Comparison of ENCODE assay signal across 16 mouse cellular contexts in the genomic region with DNA sequence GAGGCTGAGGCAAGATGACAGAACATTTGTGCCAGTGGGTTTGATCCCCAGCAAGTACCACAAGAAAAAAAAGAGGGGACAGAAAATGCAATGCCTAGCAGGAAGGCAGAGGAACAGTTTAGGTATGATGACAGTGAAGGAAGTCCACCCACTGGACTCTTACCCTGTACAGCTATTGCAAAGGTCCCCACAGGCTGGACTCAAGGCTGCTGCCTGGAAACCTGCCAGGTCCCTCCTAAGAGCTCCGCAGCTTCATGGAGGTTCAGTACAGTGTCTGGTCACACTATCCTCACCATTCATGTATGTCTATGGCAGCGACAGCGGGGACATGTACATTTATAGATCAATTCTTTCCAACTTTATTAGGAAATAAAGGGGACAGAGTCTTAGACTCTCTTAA. TPM values are rescaled to one million over a fixed set of nuclear protein-coding genes. Genes with fewer than 3 reads are reported as not detected.
DNase-seq lines count a peak whose midpoint lies in the region; ATAC-seq and TF ChIP-seq lines count a peak whose summit lies in the region.
"Had no signal": no experiment of that assay in that cellular context is flagged by ENCODE, and none has a peak within 500 bp of the region (broad histone marks: within the 10 kb centered on the region; RNA-seq: fewer than 3 reads in every experiment).

No protein-coding gene starts in this region.

- no peak overlapping the region for H3K27ac ChIP-seq in liver, postnatal 0 days (ENCODE audit: low read depth)
- H3K27ac ChIP-seq in liver, embryonic 11.5 days (ENCODE audit: low read depth, low read length) = no peak overlapping the region
- H3K27ac ChIP-seq: embryonic facial prominence, embryonic 15.5 days; hindbrain, embryonic 15.5 days; left cerebral cortex, adult 2 months; limb, embryonic 12.5 days; lung, embryonic 15.5 days; neural tube, embryonic 12.5 days had no signal

- no peak overlapping the region for H3K9ac ChIP-seq in liver, postnatal 0 days (replicated peaks)
- no peak overlapping the region for H3K9ac ChIP-seq in liver, embryonic 11.5 days (ENCODE audit: low read depth, low read length)
- H3K9ac ChIP-seq: embryonic facial prominence, embryonic 15.5 days; hindbrain, embryonic 15.5 days; limb, embryonic 12.5 days; lung, embryonic 15.5 days; neural tube, embryonic 12.5 days had no signal

- H3K9me3 ChIP-seq in liver, postnatal 0 days (ENCODE audit: low read length) = no peaks in the 10 kb centered on the region
- H3K9me3 ChIP-seq in liver, embryonic 11.5 days (ENCODE audit: control insufficient read depth, low read length) = no peaks in the 10 kb centered on the region
- H3K9me3 ChIP-seq: embryonic facial prominence, embryonic 15.5 days; G1E; hindbrain, embryonic 15.5 days; limb, embryonic 12.5 days; lung, embryonic 15.5 days; neural tube, embryonic 12.5 days had no signal

- H3K4me2 ChIP-seq in liver, postnatal 0 days (ENCODE audit: low read depth, low read length) = no peak overlapping the region
- H3K4me2 ChIP-seq in liver, embryonic 11.5 days = no peak overlapping the region
- H3K4me2 ChIP-seq: embryonic facial prominence, embryonic 15.5 days; hindbrain, embryonic 15.5 days; limb, embryonic 12.5 days; lung, embryonic 15.5 days; neural tube, embryonic 12.5 days had no signal

- no peak overlapping the region for H3K4me3 ChIP-seq in liver, postnatal 0 days (ENCODE audit: low read depth, low read length)
- H3K4me3 ChIP-seq in liver, embryonic 11.5 days (ENCODE audit: low read depth, low read length) = no peak overlapping the region
- H3K4me3 ChIP-seq: embryonic facial prominence, embryonic 15.5 days; hindbrain, embryonic 15.5 days; left cerebral cortex, adult 2 months; limb, embryonic 12.5 days; lung, embryonic 15.5 days; megakaryocyte, embryonic 14.5 days; neural tube, embryonic 12.5 days had no signal

- peaks cover 10% of the 10 kb centered on the region; the same call in 1 of the 2 replicates for H3K4me1 ChIP-seq in liver, postnatal 0 days (ENCODE audit: insufficient read depth)
- H3K4me1 ChIP-seq in liver, embryonic 11.5 days (replicated peaks; ENCODE audit: control insufficient read depth, insufficient read depth, low read length) = no peaks in the 10 kb centered on the region
- H3K4me1 ChIP-seq: lung, embryonic 15.5 days had no signal

- TF ChIP-seq CTCF in liver, postnatal 0 days (IDR thresholded peaks at IDR 0.05; ENCODE audit: low read depth) = no peak

- no peaks in the 10 kb centered on the region for H3K27me3 ChIP-seq in liver, postnatal 0 days (ENCODE audit: insufficient read depth, low read length)
- no peaks in the 10 kb centered on the region for H3K27me3 ChIP-seq in liver, embryonic 11.5 days (replicated peaks; ENCODE audit: control insufficient read depth, insufficient read depth, low read length)
- H3K27me3 ChIP-seq: embryonic facial prominence, embryonic 15.5 days; hindbrain, embryonic 15.5 days; limb, embryonic 12.5 days; lung, embryonic 15.5 days; megakaryocyte, embryonic 14.5 days; neural tube, embryonic 12.5 days had no signal

- DNase-seq in frontal cortex, adult 2 months (ENCODE audit: extremely low spot score in 1 of 2, low spot score in 1 of 2) = no peak
- DNase-seq in liver, postnatal 0 days = peak; percentile 48
- no peak for DNase-seq in liver, embryonic 11.5 days (ENCODE audit: low spot score)
- peak; percentile 70 to 72 for DNase-seq in kidney, adult 8-10 months
- DNase-seq in left cerebral cortex, adult 18-20 months (ENCODE audit: low spot score in 2 of 2) = no peak
- DNase-seq in lung, postnatal 36 days = no peak
- DNase-seq: cerebellum, adult 11 months had no signal

- ATAC-seq in frontal cortex, adult (ENCODE audit: low TSS enrichment) = 0 out of 2 replicates have a peak, but pooled peaks have one; percentile 8
- peak; percentile 49; the same call in 1 of the 2 replicates for ATAC-seq in liver, postnatal 0 days
- no peak for ATAC-seq in liver, embryonic 11.5 days (replicated peaks; ENCODE audit: low FRiP score)

- WGBS in liver, postnatal 0 days (ENCODE audit: insufficient replicate concordance) = 71% methylated on average over 3 of the region's 3 CpGs
- WGBS in liver, embryonic 11.5 days = 91% methylated on average over 3 of the region's 3 CpGs

- peaks cover 7% of the 10 kb centered on the region for H3K36me3 ChIP-seq in liver, postnatal 0 days (replicated peaks; ENCODE audit: insufficient read depth, low read length)
- H3K36me3 ChIP-seq in liver, embryonic 11.5 days (ENCODE audit: control insufficient read depth, insufficient read depth, low read length) = no peaks in the 10 kb centered on the region

- no peak for TF ChIP-seq EP300 in liver, postnatal 0 days (IDR thresholded peaks at IDR 0.05; ENCODE audit: low read depth)

RNA-seq across cellular contexts. Expression of gene Mcur1, which starts 20.6 kb away (rescaled TPM):
- 24.3 and 24.7 TPM in 2 replicates for polyA plus RNA-seq in frontal cortex, adult 2 months (2012; rRNA removed)
- polyA plus RNA-seq in liver, postnatal 0 days (2015; fragmentation: Nextera tagmentation; extraction: Ambion mirVana) = 8.8 and 8.9 TPM in 2 replicates
- 12.0 and 12.7 TPM in 2 replicates for polyA plus RNA-seq in liver, embryonic 11.5 days (2014; fragmentation: Nextera tagmentation; extraction: Ambion mirVana)
- 10 to 100 TPM; 17.1 to 17.9 TPM for total RNA-seq in left cerebral cortex, adult 18-20 months (2021)

RNA-seq across cellular contexts. Expression of gene Ranbp9, which starts 58.3 kb away (rescaled TPM):
- polyA plus RNA-seq in frontal cortex, adult 2 months (2012; rRNA removed) = 62.0 and 63.5 TPM in 2 replicates
- 3.0 and 4.6 TPM in 2 replicates for polyA plus RNA-seq in liver, postnatal 0 days (2015; fragmentation: Nextera tagmentation; extraction: Ambion mirVana)
- polyA plus RNA-seq in liver, embryonic 11.5 days (2014; fragmentation: Nextera tagmentation; extraction: Ambion mirVana) = 6.3 and 7.1 TPM in 2 replicates
- 100 to 1,000 TPM; 102 to 105 TPM for total RNA-seq in left cerebral cortex, adult 18-20 months (2021)

Comparison
In these comparisons a context has a peak if more than half of its experiments do, and no peak if none do; other contexts are left out.
1. DNase-seq: peak in liver, postnatal 0 days (single experiment) and kidney, adult 8-10 months (2 of 2); none in frontal cortex, adult 2 months (0 of 2), liver, embryonic 11.5 days (single experiment), left cerebral cortex, adult 18-20 months (0 of 2) and lung, postnatal 36 days (single experiment).